Mouse (Mus musculus) hindlimb bud, embryonic 11.5 days (tissue): ENCODE data around the gene Rgl2.
"Not testable (repeated sequence)": the region's sequence is repeated elsewhere in the genome, so short reads cannot be mapped to it uniquely, and the experiment has no call there.

ENCODE experiments used
- DNase-seq: peaks from one replicate; pipeline ENCODE4 v3.0.0-alpha.2; 2012; ENCODE audit warnings: low read depth, low spot score; ENCODE audit errors: extremely low spot score

The Rgl2 gene

DNA sequence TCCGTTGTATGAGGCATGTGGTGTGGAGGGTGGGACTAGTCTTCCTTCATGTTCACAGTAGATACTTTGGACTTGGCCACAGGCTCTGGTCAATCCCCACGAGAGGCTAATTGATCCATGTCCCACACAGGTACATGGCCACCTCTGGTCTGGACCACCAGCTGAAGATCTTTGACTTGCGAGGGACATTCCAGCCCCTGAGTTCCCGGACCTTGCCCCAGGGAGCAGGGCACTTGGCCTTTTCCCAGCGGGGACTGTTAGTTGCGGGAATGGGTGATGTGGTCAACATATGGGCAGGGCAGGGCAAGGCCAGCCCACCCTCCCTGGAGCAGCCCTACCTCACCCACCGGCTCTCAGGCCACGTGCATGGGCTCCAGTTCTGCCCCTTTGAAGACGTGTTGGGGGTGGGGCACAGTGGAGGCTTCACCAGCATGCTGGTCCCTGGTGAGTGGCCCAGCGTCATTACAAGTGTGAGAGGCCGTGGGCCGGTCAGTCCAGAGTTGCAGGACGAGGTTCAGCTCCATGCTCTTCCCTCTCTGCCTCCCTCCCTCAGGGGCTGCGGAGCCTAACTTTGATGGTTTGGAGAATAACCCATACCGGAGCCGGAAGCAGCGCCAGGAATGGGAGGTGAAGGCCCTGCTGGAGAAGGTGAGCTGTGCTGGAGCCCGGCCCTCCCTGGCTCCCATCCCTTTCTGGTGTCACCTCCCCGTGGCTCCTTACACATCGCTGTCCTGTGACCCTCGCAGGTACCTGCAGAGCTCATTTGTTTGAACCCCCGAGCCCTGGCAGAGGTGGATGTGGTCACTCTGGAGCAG is 19.0 kb downstream of the Rgl2 start:
- DNase-seq, result no peak

DNA sequence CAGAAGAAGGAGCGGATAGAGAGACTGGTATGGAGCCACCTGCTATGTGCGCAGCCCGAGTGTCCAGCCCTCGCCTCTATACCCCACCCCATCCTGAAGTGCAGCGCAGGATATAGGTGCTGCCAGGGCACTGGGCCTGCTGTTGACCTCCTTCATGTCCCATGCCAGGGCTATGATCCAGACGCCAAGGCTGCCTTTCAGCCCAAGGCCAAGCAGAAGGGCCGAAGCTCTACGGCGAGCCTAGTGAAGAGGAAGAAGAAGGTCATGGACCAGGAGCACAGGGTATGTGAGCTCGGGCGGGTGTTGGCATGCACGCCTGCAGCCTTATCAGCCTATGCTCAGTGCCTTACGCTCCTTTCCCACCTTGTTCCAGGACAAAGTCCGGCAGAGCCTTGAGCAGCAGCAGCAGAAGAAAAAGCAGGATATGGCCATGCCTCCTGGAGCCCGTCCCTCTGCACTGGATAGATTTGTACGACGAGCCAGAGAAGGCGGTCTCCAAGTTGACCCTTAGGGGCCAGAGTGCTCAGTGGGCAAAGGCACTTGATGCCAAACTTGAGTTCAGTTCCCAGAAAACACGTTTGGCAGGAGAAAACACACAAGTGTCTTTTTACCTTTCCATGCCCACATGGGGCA is 19.7 kb downstream of the Rgl2 start:
- DNase-seq, result no peak

DNA sequence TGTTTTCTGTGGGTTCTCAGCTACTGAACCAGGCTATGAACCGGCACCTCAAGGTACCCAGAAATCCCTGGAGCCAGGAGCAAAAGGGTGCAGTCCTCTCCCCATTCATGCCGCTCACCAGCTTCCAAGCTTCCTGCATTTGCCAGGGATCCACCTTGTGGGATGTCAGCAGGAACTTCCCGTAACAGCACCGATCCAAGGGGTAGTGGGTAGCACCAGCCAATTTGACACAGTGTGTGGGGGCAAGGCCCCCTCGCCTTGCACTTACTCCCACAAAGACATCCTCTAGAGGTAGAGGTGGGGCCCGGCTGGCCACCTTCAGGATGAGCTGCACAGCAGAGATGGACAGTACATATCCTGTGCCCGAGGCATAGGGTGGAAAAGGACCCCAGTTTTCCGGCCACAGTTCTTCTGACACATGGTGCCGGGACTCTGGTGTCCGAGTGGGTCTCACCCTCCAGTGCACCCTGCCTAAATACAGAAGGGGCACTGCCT is 20.8 kb downstream of the Rgl2 start:
- no peak for DNase-seq

DNA sequence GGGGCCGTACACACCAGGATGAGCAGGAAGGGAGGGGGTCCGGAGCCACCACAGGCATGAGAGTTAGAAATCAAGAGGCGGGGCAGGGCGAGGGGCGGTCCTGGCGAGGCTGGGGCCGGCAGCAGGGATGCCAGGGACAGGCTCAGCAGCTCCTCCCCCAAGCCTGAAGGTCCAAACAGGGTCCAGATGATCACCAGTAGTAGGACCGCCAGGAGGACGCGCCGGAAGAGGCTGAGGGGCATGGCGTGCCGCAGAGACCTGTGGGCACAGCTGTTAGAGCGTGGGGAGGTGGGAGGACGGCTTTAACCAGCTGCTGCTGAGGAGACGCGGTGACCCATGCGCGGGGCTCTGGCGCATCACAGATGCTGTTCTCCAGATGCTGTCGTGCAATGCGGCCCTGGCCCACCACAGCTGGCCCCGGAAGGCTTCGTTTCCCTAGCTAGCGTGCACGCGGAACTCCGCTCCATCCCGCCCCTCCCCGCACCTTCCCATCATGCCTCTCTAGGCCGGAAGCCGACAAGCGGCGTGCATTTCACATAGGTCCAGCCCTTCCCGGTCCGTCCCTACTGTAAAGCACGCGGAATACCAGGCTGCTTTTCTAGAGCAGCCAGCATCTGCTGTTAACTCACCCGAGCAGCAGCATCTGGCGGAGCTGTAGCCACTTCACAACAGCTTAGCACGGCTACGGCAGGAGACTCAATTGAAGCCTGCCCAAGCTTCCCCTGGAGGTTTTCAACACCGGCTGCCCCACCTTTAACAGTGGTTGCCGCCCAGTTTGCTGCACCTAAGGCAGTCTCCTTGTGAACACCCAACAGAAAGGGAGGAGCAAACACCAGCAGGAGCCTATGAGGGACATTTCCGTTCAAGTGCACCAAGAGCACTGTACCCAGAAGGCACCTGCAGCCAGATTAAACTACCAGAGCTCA is 21.9 kb downstream of the Rgl2 start, which contains the start of gene B3galt4:
Gene B3galt4 (minus strand): TSS at position 468 of the 926 bp plus-strand sequence.
- no peak for DNase-seq

DNA sequence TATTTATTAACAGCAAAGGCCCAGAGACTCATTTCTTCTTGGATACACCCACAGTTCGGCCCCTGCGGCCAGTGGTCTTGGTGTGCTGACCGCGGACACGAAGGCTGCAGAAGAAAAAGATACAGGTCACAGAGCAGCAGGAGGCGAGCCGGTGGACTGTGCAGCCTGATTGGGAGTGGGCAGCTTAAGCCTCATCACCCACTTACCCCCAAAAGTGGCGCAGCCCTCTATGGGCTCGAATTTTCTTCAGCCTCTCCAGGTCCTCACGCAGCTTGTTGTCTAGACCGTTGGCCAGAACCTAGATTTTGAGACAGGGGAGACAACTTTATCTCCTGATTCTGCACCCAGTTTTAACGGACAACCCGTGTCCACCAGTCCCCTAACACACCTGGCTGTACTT is 22.7 kb downstream of the Rgl2 start:
- DNase-seq, result not testable (repeated sequence)

DNA sequence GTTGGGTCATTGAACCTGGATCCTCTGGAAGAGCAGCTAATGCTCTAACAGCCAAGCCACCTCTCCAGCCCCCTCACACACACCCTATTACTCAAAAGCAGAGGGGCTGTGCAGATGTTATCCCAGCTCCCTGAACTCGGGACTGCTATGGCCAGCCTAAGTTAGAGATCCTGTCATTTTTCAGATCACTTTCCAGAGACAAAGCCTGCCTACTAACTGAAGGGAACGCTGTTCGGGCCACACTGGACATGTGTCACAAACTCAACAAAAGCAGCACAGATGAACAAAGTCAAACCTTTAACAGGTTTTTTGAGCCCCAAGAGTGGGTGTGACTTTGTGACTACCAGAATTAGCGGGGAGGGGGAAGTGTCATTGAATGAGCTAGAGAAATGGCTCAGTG is 23.5 kb downstream of the Rgl2 start:
- DNase-seq, result no peak

DNA sequence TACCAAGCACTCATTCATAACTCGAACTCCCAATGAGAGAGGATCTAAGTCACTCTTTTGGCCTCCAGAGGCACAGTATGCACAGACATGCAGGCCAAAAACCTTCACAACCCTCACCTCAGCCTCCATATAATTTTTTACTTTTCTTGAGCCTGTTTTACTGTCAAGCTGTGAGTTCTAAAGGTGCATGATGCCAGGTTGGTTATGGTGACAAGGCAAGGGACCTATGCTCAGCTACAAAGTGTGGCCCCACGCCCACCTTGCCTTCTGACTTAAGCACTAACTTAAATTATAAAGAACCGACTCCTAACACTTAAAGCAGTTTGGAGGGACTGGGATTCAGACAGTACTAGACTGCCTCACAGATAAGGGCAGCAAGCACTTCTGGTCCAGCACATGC is 24.0 kb downstream of the Rgl2 start:
- DNase-seq, result no peak

DNA sequence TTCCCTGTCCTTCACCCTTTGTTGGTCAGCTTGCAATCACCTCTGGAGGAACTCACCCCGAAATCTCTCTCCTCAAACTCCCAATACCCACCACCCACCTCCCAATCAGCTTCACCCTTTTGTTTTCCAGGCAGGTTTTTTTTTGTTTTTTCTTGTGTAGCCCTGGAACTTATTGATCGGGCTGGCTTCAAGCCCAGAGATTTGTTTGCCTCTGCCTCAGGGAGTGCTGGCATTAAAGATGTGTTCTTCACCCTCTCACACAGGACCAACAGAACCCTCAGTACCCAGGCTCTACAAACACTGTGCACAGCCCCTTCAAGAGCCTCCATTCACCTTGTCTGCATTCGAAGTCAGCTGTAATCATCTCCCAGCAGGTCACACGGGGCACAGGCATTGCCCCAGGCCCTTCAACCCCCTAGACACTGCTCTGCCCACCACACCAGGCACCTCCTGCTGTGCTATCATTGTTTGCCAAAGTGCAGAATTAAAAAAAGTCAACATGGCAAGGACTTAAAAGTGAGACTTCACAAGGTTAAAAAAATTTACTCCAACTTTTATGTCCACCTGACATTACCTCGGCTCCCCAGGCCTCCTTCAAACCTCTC is 24.7 kb downstream of the Rgl2 start:
- DNase-seq, result no peak

DNA sequence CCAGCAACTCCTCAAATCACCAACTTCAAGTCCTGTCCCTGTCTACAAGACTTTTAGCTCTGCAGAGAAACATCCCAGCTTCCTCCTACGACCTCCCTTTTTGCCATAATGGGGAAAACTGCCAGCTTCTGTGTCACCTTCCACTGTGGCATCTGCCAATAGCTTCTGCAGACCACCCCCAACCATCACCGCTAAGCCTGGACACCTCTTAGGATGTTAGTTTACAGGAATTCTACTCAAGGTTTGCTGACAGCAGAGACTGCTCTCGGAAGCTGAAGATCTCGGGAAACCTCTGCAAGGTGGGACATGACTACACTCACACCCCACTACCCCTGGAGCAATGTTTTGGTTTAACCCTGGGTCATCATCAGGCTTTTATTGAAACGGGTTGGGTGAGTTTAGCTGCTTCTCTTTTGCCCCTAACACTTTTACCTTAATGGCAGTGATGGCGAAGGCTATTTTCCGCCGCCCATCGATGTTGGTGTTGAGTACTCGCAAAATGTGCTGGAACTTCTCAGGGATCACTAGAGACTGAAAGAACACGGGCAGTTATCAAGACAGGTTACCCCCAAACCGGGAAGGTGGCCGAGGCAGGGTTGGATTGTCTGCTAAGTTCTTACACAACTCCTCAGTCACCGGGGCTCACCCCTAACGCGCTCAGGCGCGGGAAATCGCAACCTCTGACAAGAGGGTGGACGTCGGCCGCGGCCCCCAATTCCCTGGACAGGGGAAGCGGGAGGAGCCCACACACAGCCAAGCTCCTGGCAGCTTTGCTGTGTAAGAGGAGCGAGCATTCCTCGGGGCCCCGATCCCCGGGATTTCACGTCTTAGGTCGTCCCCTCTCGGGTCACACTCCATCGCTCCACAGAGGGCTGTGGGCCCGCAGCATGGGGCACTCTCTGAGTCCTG is 25.6 kb downstream of the Rgl2 start:
- no peak for DNase-seq

DNA sequence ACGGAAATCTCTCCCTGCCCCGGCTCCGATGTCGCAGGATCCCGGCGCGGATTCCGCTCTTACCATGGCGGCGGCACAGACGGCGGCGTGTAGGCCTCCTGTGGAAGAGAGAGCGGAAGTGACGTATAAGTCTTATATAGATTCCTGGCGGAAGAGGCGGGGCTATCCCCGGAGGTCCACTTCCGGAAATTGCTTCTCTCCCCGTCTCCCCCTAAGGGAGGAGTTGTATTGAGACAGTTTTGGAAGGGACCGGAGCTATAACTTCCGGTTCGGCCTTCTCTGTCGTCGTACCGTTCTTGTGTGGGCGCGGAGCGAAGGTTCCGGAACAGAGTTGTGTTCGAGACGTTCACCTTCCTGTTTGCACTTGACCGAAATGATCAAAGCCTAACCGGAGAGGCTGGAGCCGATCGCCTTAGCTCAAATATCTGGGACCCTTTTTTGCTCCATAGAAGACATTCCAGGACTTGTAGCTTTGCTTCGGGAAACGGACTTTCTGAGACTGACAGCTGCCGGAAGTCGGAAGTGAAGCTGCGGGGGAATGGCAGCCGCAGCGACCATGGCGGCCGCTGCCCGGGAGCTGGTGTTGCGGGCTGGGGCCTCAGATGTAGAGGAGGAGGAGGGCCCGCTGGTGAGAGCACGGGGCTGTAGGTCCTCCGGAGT is 26.3 kb downstream of the Rgl2 start, which contains the start of the genes Vps52 and Rps18:
Gene Vps52 (plus strand): TSS at position 258 of the 660 bp plus-strand sequence.
Gene Rps18 (minus strand): TSS at position 447 of the 660 bp plus-strand sequence.
- peak; percentile 99 for DNase-seq

DNA sequence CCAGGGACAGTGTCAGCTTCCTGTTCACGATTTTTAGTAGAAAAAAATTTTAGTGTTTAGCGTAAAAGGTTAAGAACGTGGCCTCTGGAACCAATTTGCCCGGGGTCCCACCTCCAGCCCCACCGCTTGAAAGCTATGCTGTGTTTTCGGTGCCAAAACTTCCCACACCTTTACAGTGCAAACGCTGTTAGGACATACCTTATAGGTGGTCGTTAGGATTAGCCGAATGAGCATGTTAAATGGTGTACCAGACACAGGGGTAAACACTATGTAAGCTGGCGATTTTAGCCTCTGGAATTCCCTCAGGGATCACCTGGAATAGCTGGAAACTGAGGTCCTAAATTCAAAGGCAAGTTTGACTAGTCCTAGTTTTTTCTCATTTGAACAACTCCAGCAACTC is 27.0 kb downstream of the Rgl2 start:
- no peak for DNase-seq

DNA sequence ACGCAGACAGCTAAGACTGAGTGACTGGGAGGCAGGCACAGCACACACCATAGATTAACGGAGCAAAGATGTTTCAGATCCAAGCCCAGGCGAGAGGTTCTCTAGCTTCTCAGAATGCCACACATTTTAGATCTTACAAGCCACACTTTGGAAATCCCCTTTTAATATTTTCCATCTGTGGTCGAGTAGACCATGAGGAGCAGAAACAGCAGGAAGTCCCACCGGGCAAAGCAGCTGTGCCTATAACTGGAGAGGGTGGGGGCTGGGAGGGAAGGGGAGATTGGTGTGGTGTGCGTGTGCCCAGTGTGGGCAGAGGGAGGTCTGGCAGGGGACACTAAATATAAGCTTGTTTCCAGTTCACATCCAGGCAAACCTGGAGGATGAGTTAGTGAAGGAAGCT is 28.1 kb downstream of the Rgl2 start:
- DNase-seq, result no peak

DNA sequence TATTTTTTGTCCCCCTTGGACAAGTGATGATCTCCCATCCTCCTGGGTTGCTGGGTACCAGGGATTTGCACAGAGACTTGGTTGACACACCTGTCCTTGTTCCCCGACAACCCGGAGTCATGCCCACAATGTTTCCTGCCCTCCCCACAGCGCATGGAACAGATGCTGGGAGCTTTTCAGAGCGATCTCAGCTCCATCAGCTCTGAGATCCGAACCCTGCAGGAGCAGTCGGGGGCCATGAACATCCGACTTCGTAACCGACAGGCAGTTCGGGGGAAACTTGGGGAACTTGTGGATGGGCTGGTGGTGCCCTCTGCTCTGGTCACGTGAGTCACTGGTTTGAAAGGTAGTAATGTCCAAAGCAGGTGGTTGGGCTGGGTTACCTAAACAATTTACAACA is 29.1 kb downstream of the Rgl2 start:
- DNase-seq, result no peak

DNA sequence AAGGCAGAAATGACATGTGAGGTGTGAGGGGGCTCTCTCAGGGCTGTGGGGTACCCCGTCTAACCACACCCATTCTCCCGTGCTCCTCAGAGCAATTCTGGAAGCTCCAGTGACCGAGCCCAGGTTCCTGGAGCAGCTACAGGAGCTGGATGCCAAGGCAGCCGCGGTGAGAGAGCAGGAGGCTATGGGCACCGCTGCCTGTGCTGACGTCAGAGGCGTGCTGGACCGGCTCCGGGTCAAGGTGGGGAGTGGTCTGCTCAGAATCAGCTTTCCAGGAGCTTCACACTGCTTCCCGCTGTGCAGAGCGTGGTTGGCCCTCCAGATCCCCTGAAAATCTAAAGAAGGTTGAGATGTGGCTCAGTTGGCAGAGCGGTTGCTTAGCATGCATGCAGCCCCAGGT is 29.8 kb downstream of the Rgl2 start:
- DNase-seq, result no peak

DNA sequence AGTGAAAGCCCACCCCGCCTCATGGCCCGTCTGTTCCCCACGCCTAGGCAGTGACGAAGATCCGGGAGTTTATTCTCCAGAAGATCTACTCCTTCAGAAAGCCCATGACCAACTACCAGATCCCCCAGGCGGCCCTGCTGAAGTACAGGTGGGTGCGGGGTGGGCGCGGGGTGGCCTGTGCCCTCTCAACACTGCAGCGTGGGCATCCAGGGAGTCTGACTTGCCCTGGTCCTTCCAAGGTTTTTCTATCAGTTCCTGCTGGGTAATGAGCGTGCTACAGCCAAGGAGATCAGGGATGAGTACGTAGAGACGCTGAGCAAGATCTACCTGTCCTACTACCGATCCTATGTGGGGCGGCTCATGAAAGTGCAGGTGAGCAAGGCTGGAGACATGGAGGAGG is 30.6 kb downstream of the Rgl2 start:
- no peak for DNase-seq

DNA sequence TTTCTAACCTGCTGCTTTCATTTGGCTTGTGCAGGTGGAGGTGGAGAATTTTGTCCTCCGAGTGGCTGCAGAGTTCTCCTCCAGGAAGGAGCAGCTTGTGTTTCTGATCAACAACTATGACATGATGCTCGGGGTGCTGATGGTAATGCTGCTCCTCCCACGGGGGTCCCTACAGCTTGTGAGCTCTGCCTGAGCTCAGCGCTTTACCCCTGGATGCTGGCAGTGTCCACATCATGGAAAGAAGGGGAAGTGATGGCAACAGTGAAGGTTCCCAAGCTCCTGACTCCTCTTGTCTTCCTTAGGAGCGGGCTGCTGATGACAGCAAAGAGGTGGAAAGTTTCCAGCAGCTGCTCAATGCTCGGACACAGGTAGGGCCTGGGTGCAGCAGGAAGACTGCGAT is 33.5 kb downstream of the Rgl2 start:
- no peak for DNase-seq

DNA sequence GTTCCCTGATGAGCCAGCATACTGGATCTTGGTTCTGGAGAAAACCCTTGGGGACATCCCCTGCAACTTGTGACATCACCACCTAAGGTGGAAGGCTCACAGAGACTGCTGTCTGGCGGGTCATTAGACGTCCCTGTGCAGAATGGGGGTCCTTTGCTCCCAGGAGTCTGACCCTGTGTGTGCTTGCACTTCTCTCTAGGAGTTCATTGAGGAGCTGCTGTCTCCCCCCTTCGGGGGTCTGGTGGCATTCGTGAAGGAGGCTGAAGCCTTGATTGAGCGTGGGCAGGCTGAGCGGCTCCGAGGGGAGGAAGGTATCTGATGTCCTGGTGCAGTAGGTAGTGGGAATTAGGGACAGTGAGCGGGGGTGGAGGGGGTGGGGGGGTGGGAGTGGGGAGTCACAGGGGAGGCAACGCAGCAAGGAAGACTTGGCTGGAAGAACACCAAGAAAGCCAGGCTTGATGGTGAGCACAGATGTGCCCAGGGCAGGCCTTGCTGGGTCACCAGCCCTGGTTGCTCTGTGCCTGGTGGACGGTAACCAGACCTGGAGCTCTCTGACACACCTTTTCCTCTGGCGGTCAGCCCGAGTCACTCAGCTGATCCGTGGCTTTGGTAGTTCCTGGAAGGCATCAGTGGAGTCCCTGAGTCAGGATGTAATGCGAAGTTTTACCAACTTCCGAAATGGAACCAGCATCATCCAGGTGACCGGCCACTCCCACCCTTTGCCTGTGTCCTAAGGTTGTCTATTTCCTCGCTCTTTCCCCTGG is 35.9 kb downstream of the Rgl2 start:
- DNase-seq, result no peak

DNA sequence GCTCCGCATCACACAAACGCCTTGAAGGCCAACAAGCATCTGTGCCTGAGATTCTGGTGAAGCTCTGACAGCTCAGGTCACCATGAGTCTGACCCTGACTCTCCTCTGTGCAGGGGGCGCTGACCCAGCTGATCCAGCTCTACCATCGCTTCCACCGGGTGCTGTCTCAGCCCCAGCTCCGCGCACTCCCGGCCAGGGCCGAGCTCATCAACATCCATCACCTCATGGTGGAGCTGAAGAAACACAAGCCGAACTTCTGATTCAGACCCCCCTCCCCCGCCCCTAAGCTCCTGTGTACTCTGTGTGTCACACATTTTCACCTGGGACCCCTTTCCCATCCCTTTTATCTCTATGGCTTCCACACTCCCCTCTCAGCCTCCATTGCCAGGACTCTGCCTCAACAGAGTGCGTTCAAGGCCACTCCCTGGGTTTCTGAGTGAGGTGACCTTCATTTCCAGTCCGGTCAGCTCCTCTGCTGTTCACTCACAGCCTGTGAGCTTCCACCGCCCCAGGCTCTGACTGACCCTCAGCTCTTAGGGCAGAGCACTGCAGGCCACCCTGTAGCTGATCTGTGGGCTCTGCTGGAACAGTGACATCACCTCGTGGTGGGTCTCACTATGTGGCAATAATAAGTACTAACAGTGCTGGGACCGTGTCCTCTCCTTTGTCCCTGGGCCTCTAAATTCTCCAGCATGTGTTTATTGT is 36.7 kb downstream of the Rgl2 start:
- no peak for DNase-seq
